Mouse (Mus musculus): ENCODE measurements around the gene Irak2. TPM values are rescaled to one million over a fixed set of nuclear protein-coding genes. Genes with fewer than 3 reads are reported as not detected.
A peak's percentile ranks its signal among the peaks of the same experiment; 100 is the strongest.
"Not testable (repeated sequence)": the region's sequence is repeated elsewhere in the genome, so short reads cannot be mapped to it uniquely, and the experiment has no call there.

The Irak2 gene
- polyA plus RNA-seq, 1 experiment from 2014 or later = 3.6 TPM

- no peaks in the 10 kb centered on the region for H3K9me3 ChIP-seq
- H3K4me1 ChIP-seq (replicated peaks) = peaks cover 16% of the 10 kb centered on the region
- no peak overlapping the region for H3K4me3 ChIP-seq
- no peak overlapping the region for H3K9ac ChIP-seq
- H3K27me3 ChIP-seq = no peaks in the 10 kb centered on the region
- WGBS = 87% methylated on average over 5 of the region's 5 CpGs
- H3K36me3 ChIP-seq = no peaks in the 10 kb centered on the region
- no peak for ATAC-seq (ENCODE audit: low FRiP score, low read depth)
- no peak overlapping the region for H3K27ac ChIP-seq (replicated peaks)
- no peak overlapping the region for H3K4me2 ChIP-seq
Observed at GRCm38 (mm10) chr6:113692661-113693133, 54.4 kb downstream of the Irak2 start.

- H3K9ac ChIP-seq = no peak overlapping the region
- H3K27ac ChIP-seq (replicated peaks) = no peak overlapping the region
- no peaks in the 10 kb centered on the region for H3K9me3 ChIP-seq
- no peak overlapping the region for H3K4me2 ChIP-seq
- ATAC-seq (ENCODE audit: low FRiP score, low read depth) = no peak
- H3K4me1 ChIP-seq (replicated peaks) = peaks cover 22% of the 10 kb centered on the region
- WGBS = 95% methylated on average over 5 of the region's 5 CpGs
- no peaks in the 10 kb centered on the region for H3K27me3 ChIP-seq
- H3K4me3 ChIP-seq = no peak overlapping the region
- H3K36me3 ChIP-seq = no peaks in the 10 kb centered on the region
Observed at GRCm38 (mm10) chr6:113693377-113693776, 55.1 kb downstream of the Irak2 start.

- H3K4me1 ChIP-seq (replicated peaks) = peaks cover 40% of the 10 kb centered on the region
- H3K4me3 ChIP-seq = no peak overlapping the region
- no peak overlapping the region for H3K4me2 ChIP-seq
- WGBS = 87% methylated on average over 1 of the region's 1 CpGs
- H3K9ac ChIP-seq = no peak overlapping the region
- H3K27me3 ChIP-seq = no peaks in the 10 kb centered on the region
- 0 out of 2 replicates have a peak, but pooled peaks cover 4% of the 10 kb centered on the region for H3K36me3 ChIP-seq
- H3K27ac ChIP-seq (replicated peaks) = no peak overlapping the region
- no peaks in the 10 kb centered on the region for H3K9me3 ChIP-seq
- ATAC-seq (ENCODE audit: low FRiP score, low read depth) = no peak
Observed at GRCm38 (mm10) chr6:113695203-113695602, 56.9 kb downstream of the Irak2 start.

GRCm38 (mm10) chr6:113695766-113696355 lies 57.6 kb downstream of the Irak2 start:
- no peak for ATAC-seq (ENCODE audit: low FRiP score, low read depth)

GRCm38 (mm10) chr6:113696582-113697221 lies 58.4 kb downstream of the Irak2 start, which contains the start of gene Tatdn2:
TSS of gene Tatdn2 (plus strand) at chr6:113697050.
- H3K9me3 ChIP-seq = no peaks in the 10 kb centered on the region
- H3K27me3 ChIP-seq = no peaks in the 10 kb centered on the region
- ATAC-seq (ENCODE audit: low FRiP score, low read depth) = peak; percentile 99
- H3K4me2 ChIP-seq = peak within 1 kb of the TSS; percentile 100
- H3K9ac ChIP-seq = peak within 1 kb of the TSS; percentile 80
- H3K4me3 ChIP-seq = peak within 1 kb of the TSS; percentile 85
- H3K27ac ChIP-seq (replicated peaks) = peak within 1 kb of the TSS; percentile 90
- peaks cover 37% of the 10 kb centered on the region for H3K4me1 ChIP-seq (replicated peaks)
- peaks cover 12% of the 10 kb centered on the region for H3K36me3 ChIP-seq
- WGBS = 1% methylated on average over 56 of the region's 58 CpGs

More at GRCm38 (mm10) chr6:113695766-113696355, 57.6 kb downstream of the Irak2 start:
- 0 out of 2 replicates have a peak, but pooled peaks cover 4% of the 10 kb centered on the region for H3K36me3 ChIP-seq
- H3K27ac ChIP-seq (replicated peaks) = peak overlapping the region; percentile 90
- H3K9me3 ChIP-seq = no peaks in the 10 kb centered on the region
- peaks cover 38% of the 10 kb centered on the region for H3K4me1 ChIP-seq (replicated peaks)
- H3K27me3 ChIP-seq = no peaks in the 10 kb centered on the region
- WGBS = 86% methylated on average over 4 of the region's 4 CpGs
- H3K4me3 ChIP-seq = peak overlapping the region; percentile 85
- H3K4me2 ChIP-seq = peak overlapping the region; percentile 100
- H3K9ac ChIP-seq = peak overlapping the region; percentile 49; the same call in 1 of the 2 replicates

GRCm38 (mm10) chr6:113697222-113698205 lies 59.2 kb downstream of the Irak2 start:
- ATAC-seq (ENCODE audit: low FRiP score, low read depth) = no peak
- peaks cover 37% of the 10 kb centered on the region for H3K4me1 ChIP-seq (replicated peaks)
- under 1% methylated on average over 109 of the region's 113 CpGs for WGBS
- H3K36me3 ChIP-seq = peaks cover 20% of the 10 kb centered on the region
- no peaks in the 10 kb centered on the region for H3K27me3 ChIP-seq
- peak overlapping the region; percentile 80 for H3K9ac ChIP-seq
- H3K4me2 ChIP-seq = peak overlapping the region; percentile 100
- peak overlapping the region; percentile 90 for H3K27ac ChIP-seq (replicated peaks)
- no peaks in the 10 kb centered on the region for H3K9me3 ChIP-seq
- H3K4me3 ChIP-seq = peak overlapping the region; percentile 85

- Histone ChIP-seq H3K4me3 (no peak overlapping the region), H3K27ac (replicated peaks) (no peak overlapping the region), H3K4me1 (replicated peaks) (no peaks in the 10 kb centered on the region), H3K4me2 (no peak overlapping the region), H3K9me3 (no peaks in the 10 kb centered on the region), H3K9ac (no peak overlapping the region), H3K36me3 (peaks cover 91% of the 10 kb centered on the region), H3K27me3 (no peaks in the 10 kb centered on the region)
- 96% methylated on average over 3 of the region's 3 CpGs for WGBS
- ATAC-seq (ENCODE audit: low FRiP score, low read depth) = no peak
Observed at GRCm38 (mm10) chr6:113712718-113713117, 74.5 kb downstream of the Irak2 start.

GRCm38 (mm10) chr6:113713389-113713788 lies 75.1 kb downstream of the Irak2 start:
- H3K36me3 ChIP-seq = peaks cover 85% of the 10 kb centered on the region
- H3K4me3 ChIP-seq; H3K27me3 ChIP-seq; ATAC-seq (ENCODE audit: low FRiP score, low read depth); H3K9me3 ChIP-seq; H3K4me2 ChIP-seq; H3K27ac ChIP-seq (replicated peaks); H3K4me1 ChIP-seq (replicated peaks); H3K9ac ChIP-seq: not testable (repeated sequence)
- 95% methylated on average over 5 of the region's 5 CpGs for WGBS

GRCm38 (mm10) chr6:113714276-113714675 lies 76.0 kb downstream of the Irak2 start:
- H3K27ac ChIP-seq (replicated peaks) = no peak overlapping the region
- no peak overlapping the region for H3K4me2 ChIP-seq
- H3K4me3 ChIP-seq = no peak overlapping the region
- H3K9me3 ChIP-seq = no peaks in the 10 kb centered on the region
- H3K9ac ChIP-seq = no peak overlapping the region
- H3K4me1 ChIP-seq (replicated peaks) = no peaks in the 10 kb centered on the region
- ATAC-seq (ENCODE audit: low FRiP score, low read depth) = no peak
- WGBS = 94% methylated on average over 2 of the region's 2 CpGs
- H3K27me3 ChIP-seq = no peaks in the 10 kb centered on the region
- H3K36me3 ChIP-seq = peaks cover 84% of the 10 kb centered on the region

- Histone ChIP-seq H3K4me3 (no peak overlapping the region), H3K27ac (replicated peaks) (no peak overlapping the region), H3K4me2 (no peak overlapping the region), H3K36me3 (peaks cover 84% of the 10 kb centered on the region), H3K9ac (no peak overlapping the region), H3K9me3 (no peaks in the 10 kb centered on the region), H3K4me1 (replicated peaks) (no peaks in the 10 kb centered on the region), H3K27me3 (no peaks in the 10 kb centered on the region)
- 56% methylated on average over 1 of the region's 1 CpGs for WGBS
- ATAC-seq (ENCODE audit: low FRiP score, low read depth) = no peak
Observed at GRCm38 (mm10) chr6:113714797-113715196, 76.5 kb downstream of the Irak2 start.

GRCm38 (mm10) chr6:113717541-113717940 lies 79.3 kb downstream of the Irak2 start:
- Histone ChIP-seq H3K9ac (no peak overlapping the region), H3K36me3 (peaks cover 70% of the 10 kb centered on the region), H3K4me3 (no peak overlapping the region), H3K4me1 (replicated peaks) (no peaks in the 10 kb centered on the region), H3K27me3 (no peaks in the 10 kb centered on the region), H3K27ac (replicated peaks) (no peak overlapping the region), H3K9me3 (no peaks in the 10 kb centered on the region), H3K4me2 (no peak overlapping the region)
- no peak for ATAC-seq (ENCODE audit: low FRiP score, low read depth)
- 92% methylated on average over 3 of the region's 3 CpGs for WGBS
